Mouse (Mus musculus) limb, embryonic 14.5 days (tissue): Measurements from ENCODE around the gene Pdlim5. TPM values are rescaled to one million over a fixed set of nuclear protein-coding genes. Genes with fewer than 3 reads are reported as not detected.

ENCODE experiments used
- ATAC-seq: fragments of 200-750 bp; cut with Nextera tagmentation; 2 replicates; pipeline ENCODE4 v1.8.0; 2017; ENCODE audit warnings: low read depth, moderate number of reproducible peaks, moderate TSS enrichment; ENCODE audit not compliant: low FRiP score
- DNase-seq: peaks from one replicate; pipeline ENCODE4 v3.0.0-alpha.2; 2015; ENCODE audit warnings: low spot score
- H3K27ac ChIP-seq: fragments of 300-500 bp; sonication (generic); replicated peaks from 2 replicates; pipeline ENCODE4 v1.5.1; 2014; ENCODE audit warnings: low read depth, mild to moderate bottlenecking, low read length, moderate library complexity, mixed read lengths
- H3K27me3 ChIP-seq: fragments of 300-500 bp; sonication (generic); 2 replicates; pipeline ENCODE4 v1.6.1; 2014; ENCODE audit warnings: low read length, mixed read lengths; ENCODE audit not compliant: control insufficient read depth, insufficient read depth
- H3K36me3 ChIP-seq: fragments of 300-500 bp; sonication (generic); 2 replicates; pipeline ENCODE4 v1.6.1; 2014; ENCODE audit warnings: mild to moderate bottlenecking, low read length, moderate library complexity, mixed read lengths; ENCODE audit not compliant: control insufficient read depth, insufficient read depth
- H3K4me1 ChIP-seq: fragments of 300-500 bp; sonication (generic); 2 replicates; pipeline ENCODE4 v1.6.1; 2014; ENCODE audit warnings: antibody characterized with exemption, low read length, mixed read lengths; ENCODE audit not compliant: control insufficient read depth, insufficient read depth
- H3K4me2 ChIP-seq: fragments of 300-500 bp; sonication (generic); replicated peaks from 2 replicates; pipeline ENCODE4 v1.6.1; 2014; ENCODE audit warnings: low read depth, mild to moderate bottlenecking, low read length, moderate library complexity; ENCODE audit not compliant: severe bottlenecking
- H3K4me3 ChIP-seq: fragments of 300-500 bp; sonication (generic); replicated peaks from 2 replicates; pipeline ENCODE4 v1.5.1; 2014; ENCODE audit warnings: low read length
- H3K9ac ChIP-seq: fragments of 300-500 bp; sonication (generic); 2 replicates; pipeline ENCODE4 v1.6.1; 2014; ENCODE audit warnings: mild to moderate bottlenecking, low read depth, low read length, moderate library complexity; ENCODE audit not compliant: severe bottlenecking
- H3K9me3 ChIP-seq: fragments of 300-500 bp; sonication (generic); 2 replicates; pipeline ENCODE4 v1.6.1; 2016; ENCODE audit warnings: low read length; ENCODE audit not compliant: control insufficient read depth
- POLR2A ChIP-seq: fragments of 200-500 bp; IDR thresholded peaks from 2 replicates; pipeline ENCODE4 v1.8.0; 2012; ENCODE audit warnings: inconsistent platforms, mild to moderate bottlenecking, moderate library complexity, borderline replicate concordance; ENCODE audit not compliant: insufficient read depth, insufficient read length; ENCODE audit errors: extremely low read depth
- WGBS: fragments of 180-500 bp; shearing (Covaris S2); extraction: QIAGEN DNeasy Blood & Tissue Kit; methylation state at CpG from one replicate; pipeline ENCODE4 v1.1.7; 2014; 5-methylcytosine and 5-hydroxymethylcytosine counted together
- polyA plus RNA-seq, 2 experiments: library from polyadenylated mRNA; depleted of rRNA in 1 of 2; stranded (reverse) in 1 of 2; unstranded in 1 of 2; fragments of >200 nt; fragmentation: Nextera tagmentation in 1 of 2; extraction: Ambion mirVana in 1 of 2; gene quantifications; 2 replicates each; pipeline versions ENCODE4 v1.2.1 to v1.2.3; 2012 to 2014

Pdlim5 gene
- polyA plus RNA-seq, 2 experiments: 37.9 TPM

GRCm38 (mm10) chr3:142348816-142349631 is 46.5 kb downstream of the Pdlim5 start:
- 0 out of 2 replicates have a peak, but pooled peaks cover 2% of the 10 kb centered on the region for H3K4me1 ChIP-seq
- no peak overlapping the region for H3K4me3 ChIP-seq
- no peak overlapping the region for H3K27ac ChIP-seq
- H3K36me3 ChIP-seq: no peaks in the 10 kb centered on the region; the same call in 1 of the 2 replicates
- no peak overlapping the region for H3K4me2 ChIP-seq
- no peaks in the 10 kb centered on the region for H3K9me3 ChIP-seq
- ATAC-seq (no peak), DNase-seq (no peak)
- H3K9ac ChIP-seq: no peak overlapping the region
- WGBS: 84% methylated on average over 5 of the region's 5 CpGs
- peaks cover 7% of the 10 kb centered on the region; the same call in 1 of the 2 replicates for H3K27me3 ChIP-seq
- no peak for TF ChIP-seq POLR2A

GRCm38 (mm10) chr3:142346261-142346660 is 49.2 kb downstream of the Pdlim5 start:
- ATAC-seq (no peak), DNase-seq (no peak)
- Histone ChIP-seq H3K9me3 (no peaks in the 10 kb centered on the region), H3K27me3 (peaks cover 7% of the 10 kb centered on the region; the same call in 1 of the 2 replicates), H3K4me1 (0 out of 2 replicates have a peak, but pooled peaks cover 2% of the 10 kb centered on the region), H3K4me3 (no peak overlapping the region), H3K4me2 (no peak overlapping the region), H3K36me3 (no peaks in the 10 kb centered on the region; the same call in 1 of the 2 replicates), H3K27ac (no peak overlapping the region), H3K9ac (no peak overlapping the region)
- 61% methylated on average over 6 of the region's 6 CpGs for WGBS
- TF ChIP-seq POLR2A: no peak

GRCm38 (mm10) chr3:142345235-142346125 is 50.0 kb downstream of the Pdlim5 start:
- Histone ChIP-seq H3K9me3 (no peaks in the 10 kb centered on the region), H3K9ac (no peak overlapping the region), H3K4me3 (no peak overlapping the region), H3K4me2 (no peak overlapping the region), H3K36me3 (no peaks in the 10 kb centered on the region; the same call in 1 of the 2 replicates), H3K27ac (no peak overlapping the region), H3K4me1 (0 out of 2 replicates have a peak, but pooled peaks cover 2% of the 10 kb centered on the region), H3K27me3 (peaks cover 7% of the 10 kb centered on the region; the same call in 1 of the 2 replicates)
- DNase-seq (no peak), ATAC-seq (no peak)
- no peak for TF ChIP-seq POLR2A
- WGBS: 63% methylated on average over 8 of the region's 8 CpGs

GRCm38 (mm10) chr3:142343786-142344185 is 51.7 kb downstream of the Pdlim5 start:
- Histone ChIP-seq H3K4me3 (no peak overlapping the region), H3K27me3 (peaks cover under 1% of the 10 kb centered on the region; the same call in 1 of the 2 replicates), H3K9ac (no peak overlapping the region), H3K27ac (no peak overlapping the region), H3K9me3 (no peaks in the 10 kb centered on the region), H3K36me3 (no peaks in the 10 kb centered on the region), H3K4me1 (0 out of 2 replicates have a peak, but pooled peaks cover 2% of the 10 kb centered on the region), H3K4me2 (no peak overlapping the region)
- no peak for DNase-seq
- TF ChIP-seq POLR2A: no peak
- 81% methylated on average over 2 of the region's 2 CpGs for WGBS
- no peak for ATAC-seq

GRCm38 (mm10) chr3:142340701-142341100 is 54.8 kb downstream of the Pdlim5 start:
- WGBS: 72% methylated on average over 2 of the region's 2 CpGs
- ATAC-seq (no peak), DNase-seq (no peak)
- H3K27ac ChIP-seq: no peak overlapping the region
- H3K27me3 ChIP-seq: no peaks in the 10 kb centered on the region
- TF ChIP-seq POLR2A: no peak
- H3K9ac ChIP-seq: no peak overlapping the region
- no peak overlapping the region for H3K4me2 ChIP-seq
- H3K4me1 ChIP-seq: no peaks in the 10 kb centered on the region
- H3K4me3 ChIP-seq: no peak overlapping the region
- H3K36me3 ChIP-seq: no peaks in the 10 kb centered on the region
- H3K9me3 ChIP-seq: no peaks in the 10 kb centered on the region
